Mouse (Mus musculus) 3T3-L1 (cell line): Measurements from ENCODE around the gene Abca14.
"Not testable (repeated sequence)": the region's sequence is repeated elsewhere in the genome, so short reads cannot be mapped to it uniquely, and the experiment has no call there.

Source experiments
- DNase-seq: peaks from one replicate; pipeline ENCODE4 v3.0.0-alpha.2; 2015; ENCODE audit warnings: low read depth, low spot score

The Abca14 gene

DNA sequence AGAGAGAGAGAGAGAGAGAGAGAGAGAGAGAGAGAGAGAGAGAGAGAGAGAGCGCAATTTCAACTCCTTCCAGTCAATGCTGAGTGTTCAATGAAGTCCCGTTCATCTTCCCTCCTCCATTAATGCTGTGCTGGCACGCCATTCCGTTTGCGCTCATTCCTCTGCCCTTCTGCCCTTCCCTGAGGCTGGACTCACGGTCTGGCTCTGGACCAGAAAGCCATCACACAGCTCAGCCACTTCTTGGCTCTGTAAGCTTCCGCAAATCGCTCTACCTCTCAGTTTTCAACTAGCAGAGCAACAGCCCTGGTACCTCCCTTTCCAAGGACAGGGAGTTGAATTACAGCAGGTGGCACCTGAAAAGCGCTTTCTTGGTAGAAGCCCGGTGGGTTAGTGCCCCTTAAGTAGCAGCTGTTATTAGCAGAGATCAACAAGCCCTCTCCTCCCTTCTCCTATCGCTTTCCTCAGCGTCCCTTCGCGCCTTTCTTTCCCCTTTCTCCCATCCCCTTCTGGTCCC, 2.5 kb upstream of the Abca14 start:
- no peak for DNase-seq

DNA sequence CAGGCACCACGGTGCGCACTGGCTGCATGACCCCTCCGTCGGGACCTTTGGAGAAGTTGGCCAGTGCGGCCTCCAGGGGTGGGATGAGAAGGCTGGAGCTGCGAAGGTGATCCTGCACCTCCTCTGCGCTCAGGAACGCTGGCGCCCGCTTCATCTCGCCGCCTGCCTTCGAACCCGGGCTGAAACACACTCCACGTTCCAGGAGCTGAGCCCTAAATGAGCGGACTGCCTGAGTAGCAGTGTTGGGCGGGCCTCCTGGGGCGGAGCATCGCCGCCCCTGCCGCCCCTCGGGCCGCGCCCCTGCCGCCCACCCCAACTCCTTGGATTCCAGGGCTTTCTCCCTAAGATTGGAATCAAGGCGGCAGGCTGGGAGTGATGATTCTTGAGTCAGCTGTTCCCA, 2.0 kb upstream of the Abca14 start, which contains the start of gene Crym:
Gene Crym (minus strand): TSS at position 341 of the 400 bp plus-strand sequence.
- no peak for DNase-seq

DNA sequence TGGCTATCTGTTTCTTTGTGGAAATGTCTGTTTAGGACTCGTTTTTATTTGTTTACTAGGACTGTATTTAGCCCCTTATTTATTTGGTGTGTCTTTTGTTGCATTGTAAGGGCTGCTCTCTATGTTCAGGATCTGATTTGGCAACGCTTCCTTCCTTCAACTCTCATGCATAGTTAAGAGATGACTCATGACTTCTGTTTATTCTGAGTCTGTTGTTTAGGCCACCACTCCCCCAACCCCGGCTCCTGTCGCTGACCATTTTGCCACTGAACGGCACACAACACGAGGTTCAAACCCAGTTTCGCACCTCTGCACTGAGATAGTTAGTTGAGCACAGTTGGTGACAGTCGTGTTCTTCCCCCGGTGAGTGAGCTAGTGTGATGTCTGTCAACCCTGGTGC, 2.2 kb downstream of the Abca14 start:
- DNase-seq, result peak; percentile 63

DNA sequence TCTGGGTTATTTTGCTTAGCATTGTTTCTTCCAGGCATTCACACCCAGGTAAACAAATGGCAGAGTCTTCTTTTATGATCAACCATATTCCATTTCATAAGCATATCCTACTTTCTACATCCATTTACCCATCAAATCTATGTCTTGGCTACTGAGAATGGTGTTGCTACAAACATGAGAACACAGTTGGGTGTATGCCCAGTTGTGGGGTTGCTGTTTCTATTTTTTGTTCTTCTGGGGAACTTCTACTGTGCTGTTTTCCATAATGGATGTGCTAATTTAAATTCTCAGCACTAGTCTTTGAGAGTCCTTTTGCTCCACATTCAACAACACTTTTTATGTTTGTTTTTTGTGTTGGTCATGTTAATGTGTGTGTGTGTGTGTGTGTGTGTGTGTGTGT, 24.8 kb downstream of the Abca14 start:
- no peak for DNase-seq

DNA sequence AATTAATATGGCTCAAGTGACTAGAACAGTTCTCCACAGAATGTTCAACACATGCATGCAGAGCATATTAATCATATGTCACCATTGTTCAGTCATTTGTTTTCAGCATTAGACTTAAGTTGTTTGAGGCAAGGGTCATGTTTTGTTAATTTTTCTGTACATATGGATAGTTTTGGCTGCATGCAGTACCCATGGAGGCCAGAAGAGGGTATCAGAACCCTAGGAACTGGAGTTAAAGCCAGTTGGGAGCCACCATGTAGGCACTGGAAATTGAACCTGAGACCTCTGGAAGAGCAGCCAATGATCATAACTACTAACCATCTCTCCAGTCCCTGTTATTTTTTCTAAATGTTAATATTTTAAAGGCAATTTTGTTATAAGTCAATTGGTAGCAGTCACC, 37.3 kb downstream of the Abca14 start:
- DNase-seq, result peak; percentile 5

DNA sequence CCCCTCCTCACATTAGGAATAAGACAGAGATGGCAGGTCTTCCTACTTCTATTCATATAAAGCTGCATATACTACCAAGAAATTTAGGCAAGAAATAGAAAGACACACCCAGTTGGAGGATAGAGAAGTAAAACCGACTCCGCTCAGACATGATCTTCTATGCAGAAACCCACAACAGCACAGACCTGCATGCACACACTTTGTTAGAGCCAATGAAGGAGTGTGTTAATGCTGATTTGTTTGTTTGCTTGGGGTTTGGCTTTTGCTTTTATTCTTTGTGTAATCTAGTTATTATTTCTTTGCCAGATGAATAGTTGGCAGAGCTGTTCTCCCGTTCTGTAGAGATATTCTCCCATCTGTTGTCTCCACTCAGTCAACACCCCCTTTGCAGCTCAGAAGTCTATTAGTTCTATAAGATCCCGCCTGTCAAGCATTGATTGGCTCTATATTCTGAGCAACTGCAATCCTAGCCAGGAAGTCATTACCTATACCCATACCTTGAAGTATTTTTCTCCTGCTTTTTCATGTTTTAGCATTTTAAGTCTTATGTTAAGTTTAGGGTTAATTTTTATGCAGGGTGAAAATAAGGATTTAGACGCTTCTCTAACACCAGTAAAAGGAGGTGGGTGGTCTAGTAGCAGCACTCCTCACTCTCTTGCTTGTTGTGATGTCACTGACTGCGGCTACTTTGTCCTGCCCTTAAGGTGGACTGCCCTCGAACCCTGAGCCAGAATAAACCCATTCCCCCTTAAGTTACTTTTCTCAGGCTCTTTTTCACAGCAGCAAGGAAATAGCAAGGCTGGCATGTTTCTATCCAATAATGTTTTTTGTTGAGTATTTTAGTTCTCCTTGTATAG, 67.6 kb downstream of the Abca14 start:
- no peak for DNase-seq

DNA sequence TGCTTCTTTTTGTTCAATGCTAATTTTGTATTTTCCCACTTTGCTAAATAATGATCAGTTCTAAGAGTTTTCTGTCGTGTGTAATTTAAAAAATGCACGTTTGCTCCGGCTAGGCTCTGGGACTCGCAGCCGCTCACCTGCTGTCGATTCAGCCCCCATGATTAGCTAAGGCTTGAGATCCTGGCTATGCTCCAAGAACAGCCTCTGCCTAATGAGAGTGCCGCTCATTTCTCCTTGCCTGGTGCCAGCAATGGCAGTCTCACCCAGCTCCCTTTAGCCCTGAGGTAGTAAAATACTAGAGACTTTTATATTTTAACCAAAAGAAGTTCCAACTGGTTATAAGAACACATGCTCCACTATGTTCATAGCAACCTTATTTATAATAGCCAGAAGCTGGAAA, 68.3 kb downstream of the Abca14 start:
- no peak for DNase-seq

DNA sequence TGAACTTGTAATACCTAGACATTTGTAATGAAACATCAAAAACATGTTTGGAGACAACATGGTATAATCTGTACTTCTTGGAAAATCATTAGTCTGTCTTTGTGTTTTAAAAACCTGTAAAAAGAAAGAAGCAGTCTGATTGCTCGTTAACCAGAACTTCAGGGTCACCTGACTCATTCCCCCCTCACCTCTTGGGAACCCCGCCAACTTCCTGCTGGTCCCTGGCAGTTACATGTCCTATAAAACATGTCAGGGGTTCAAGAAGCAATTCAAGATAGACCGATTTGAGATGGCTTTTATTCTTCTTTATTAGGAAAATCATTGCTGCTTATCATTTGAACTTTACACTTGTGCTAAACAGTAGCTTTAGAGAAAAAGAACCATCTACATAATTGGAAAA, 81.5 kb downstream of the Abca14 start:
- DNase-seq, result no peak

DNA sequence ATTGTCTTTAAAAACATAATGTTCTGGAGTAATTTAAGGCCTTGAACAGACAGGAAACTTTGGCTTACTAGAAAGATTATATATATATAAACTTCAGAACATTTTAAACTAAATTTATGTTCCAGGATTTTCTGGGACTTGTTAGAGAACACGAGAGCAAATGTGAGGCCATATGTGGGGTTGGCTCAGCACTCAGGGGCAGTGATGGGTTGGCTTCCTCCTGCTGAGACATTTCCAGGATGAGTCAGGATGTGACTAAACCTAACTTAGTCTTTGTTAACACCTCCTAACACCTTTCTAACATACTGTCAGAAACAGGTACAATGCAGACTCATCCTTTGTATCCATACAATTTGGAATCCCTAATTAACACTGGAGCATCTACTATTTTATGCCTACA, 112.3 kb downstream of the Abca14 start:
- DNase-seq, result no peak

DNA sequence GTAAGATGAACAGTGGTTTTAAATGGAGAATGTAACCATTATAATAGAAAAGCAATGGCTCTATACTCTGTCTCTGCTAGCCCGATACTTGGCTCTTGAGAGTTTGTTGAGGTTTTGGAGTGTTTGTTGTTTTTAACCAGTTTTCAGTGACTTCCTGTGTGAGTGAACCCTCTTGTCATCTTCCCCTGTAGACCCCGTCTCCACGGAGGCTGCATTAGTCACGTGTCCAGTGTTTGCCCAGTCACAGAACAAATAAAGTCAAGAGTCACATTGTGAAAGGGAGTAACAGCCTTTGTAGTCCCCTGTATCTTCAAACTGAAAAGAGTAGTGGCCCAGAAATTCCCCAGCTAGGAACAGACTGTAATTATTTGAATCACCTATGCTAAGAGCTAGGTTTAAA, 119.2 kb downstream of the Abca14 start:
- DNase-seq, result no peak

DNA sequence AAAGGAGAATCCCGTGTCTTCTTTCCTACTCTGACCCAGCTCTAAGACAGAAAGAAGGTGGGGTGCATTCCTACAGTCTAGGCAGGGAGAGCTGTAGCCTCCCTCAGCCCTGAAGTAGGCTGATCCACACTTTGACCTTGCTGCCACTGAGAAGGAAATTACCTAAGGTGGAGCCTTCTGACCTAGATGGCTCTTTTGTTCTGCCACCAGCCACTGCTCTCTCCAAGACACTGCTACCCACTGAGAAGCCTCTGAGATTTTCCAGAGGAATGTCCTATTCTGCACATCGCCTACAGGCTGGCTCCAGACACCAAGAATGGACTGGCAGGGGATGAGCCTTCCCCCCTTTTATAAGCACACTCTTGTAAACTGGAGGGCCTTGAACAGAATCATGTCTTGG, 122.2 kb downstream of the Abca14 start:
- not testable (repeated sequence) for DNase-seq

DNA sequence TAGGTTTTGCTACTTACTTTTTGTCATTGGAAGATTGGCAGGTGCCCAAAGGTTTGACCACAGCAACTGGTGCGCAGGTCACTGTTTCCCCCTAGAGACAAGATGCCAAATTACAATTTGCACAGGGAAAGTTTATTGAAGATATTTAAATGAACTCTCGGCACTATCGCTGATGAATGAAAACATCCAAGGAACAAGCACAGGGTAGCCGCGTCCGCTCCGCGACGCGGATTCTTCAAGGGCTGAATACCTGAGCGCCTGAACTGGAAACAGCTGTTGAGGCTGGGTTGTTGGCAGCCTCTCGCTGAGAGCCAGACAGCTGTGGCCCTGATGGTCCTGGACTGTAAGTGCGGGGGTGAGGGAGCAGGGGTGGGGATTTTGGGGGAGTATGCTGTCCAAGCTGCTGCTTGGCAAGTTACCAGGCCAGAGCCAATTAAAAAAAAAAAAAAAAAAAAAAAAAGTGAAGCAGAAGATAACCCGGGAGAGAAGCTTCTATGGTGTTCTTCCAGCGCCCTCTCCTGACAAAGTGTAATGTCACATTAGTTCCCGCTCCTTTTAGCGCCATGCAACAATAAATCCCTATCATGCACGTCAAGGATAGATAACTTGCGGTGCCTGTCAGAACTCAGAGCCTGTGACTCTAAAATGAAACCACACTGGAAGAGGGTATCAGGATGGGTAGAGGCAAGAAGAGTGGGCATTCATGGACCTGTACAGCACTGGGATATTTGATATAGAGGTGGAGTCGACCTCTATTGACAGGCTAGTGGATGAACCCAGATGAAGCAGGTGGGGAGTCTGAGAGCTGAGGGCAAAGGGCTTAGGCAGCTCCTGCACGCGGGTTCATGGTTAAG, 123.7 kb downstream of the Abca14 start:
- DNase-seq, result peak; percentile 1

DNA sequence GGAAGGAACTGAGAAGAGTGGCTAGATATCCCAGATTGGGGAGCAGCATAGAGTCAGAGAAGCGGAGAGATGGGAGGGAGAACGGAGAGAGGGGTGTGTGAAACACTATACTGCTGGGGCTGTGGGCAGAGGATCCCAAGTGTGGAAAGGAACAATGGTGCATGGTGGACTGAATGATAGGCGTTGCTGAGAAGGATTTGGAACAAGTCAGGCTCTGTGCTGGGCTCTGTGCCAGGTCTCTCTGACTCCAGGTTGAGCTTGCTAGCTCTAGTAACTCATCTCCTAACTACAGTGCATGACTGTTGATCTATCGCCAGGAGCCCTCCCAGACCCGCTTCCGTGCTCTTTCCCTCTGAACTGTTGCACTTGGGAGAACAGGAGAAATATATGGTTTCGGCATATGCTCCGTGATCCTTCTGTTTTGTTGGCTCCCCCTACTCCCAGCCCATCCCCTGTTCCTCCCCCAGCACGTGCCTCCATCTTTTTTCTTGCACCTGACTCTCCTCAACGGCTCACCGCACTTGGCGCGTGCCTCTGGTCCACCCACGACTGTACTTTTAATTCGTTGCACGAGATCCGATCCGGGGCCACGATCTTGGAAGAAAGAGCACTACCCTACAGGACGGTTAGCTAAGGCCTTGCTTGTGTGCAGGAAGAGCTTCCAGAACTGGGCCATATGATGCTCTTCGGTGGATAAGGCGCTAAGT, 124.5 kb downstream of the Abca14 start, which contains the start of gene Abca15:
Gene Abca15 (plus strand): TSS at position 584 of the 707 bp plus-strand sequence.
- DNase-seq, result no peak

DNA sequence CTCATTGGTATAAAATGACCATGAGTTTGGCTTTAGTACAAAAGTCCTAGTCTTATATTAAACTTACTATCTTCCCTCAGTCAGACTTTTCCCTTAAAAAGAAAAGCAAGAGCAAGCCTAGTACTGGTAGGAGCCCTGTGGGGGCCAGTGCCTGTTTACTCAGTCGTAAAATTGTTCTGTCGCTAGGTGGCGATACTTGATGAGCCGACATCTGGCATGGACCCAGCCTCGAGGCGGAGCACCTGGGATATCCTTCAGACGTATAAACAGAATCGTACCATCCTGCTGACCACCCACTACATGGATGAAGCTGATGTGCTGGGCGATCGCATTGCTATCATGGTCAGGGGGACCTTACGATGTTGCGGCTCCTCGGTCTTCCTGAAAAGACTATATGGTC, 157.4 kb downstream of the Abca14 start:
- peak; percentile 2 for DNase-seq
